Mouse (Mus musculus) lung, embryonic 16.5 days (tissue): Measurements from ENCODE around the gene Cnp. TPM values are rescaled to one million over a fixed set of nuclear protein-coding genes. Genes with fewer than 3 reads are reported as not detected.
"Not testable (repeated sequence)": the region's sequence is repeated elsewhere in the genome, so short reads cannot be mapped to it uniquely, and the experiment has no call there.

Experiments
- ATAC-seq: fragments of 200-750 bp; cut with Nextera tagmentation; 2 replicates; pipeline ENCODE4 v1.8.0; 2017; ENCODE audit warnings: low read depth, mild to moderate bottlenecking, moderate library complexity
- H3K27ac ChIP-seq: fragments of 300-500 bp; sonication (generic); 2 replicates; pipeline ENCODE4 v1.5.1; 2014; ENCODE audit warnings: mild to moderate bottlenecking, control low read depth, low read length
- H3K27me3 ChIP-seq: fragments of 300-500 bp; sonication (generic); 2 replicates; pipeline ENCODE4 v1.6.1; 2014; ENCODE audit warnings: low read depth, low read length, mixed read lengths; ENCODE audit not compliant: control insufficient read depth, insufficient read depth
- H3K36me3 ChIP-seq: fragments of 300-500 bp; sonication (generic); 2 replicates; pipeline ENCODE4 v1.6.1; 2014; ENCODE audit warnings: low read length; ENCODE audit not compliant: control insufficient read depth, insufficient read depth
- H3K4me1 ChIP-seq: fragments of 300-500 bp; sonication (generic); replicated peaks from 2 replicates; pipeline ENCODE4 v1.6.1; 2014; ENCODE audit warnings: low read length, mixed read lengths; ENCODE audit not compliant: control insufficient read depth, insufficient read depth
- H3K4me2 ChIP-seq: fragments of 300-500 bp; sonication (generic); 2 replicates; pipeline ENCODE4 v1.6.1; 2014; ENCODE audit warnings: low read depth, low read length, control low read depth
- H3K4me3 ChIP-seq: fragments of 300-500 bp; sonication (generic); 2 replicates; pipeline ENCODE4 v1.5.1; 2014; ENCODE audit warnings: mild to moderate bottlenecking, low read length, control low read depth
- H3K9ac ChIP-seq: fragments of 300-500 bp; sonication (generic); 2 replicates; pipeline ENCODE4 v1.6.1; 2014; ENCODE audit warnings: low read length, control low read depth
- H3K9me3 ChIP-seq: fragments of 300-500 bp; sonication (generic); 2 replicates; pipeline ENCODE4 v1.6.1; 2016; ENCODE audit warnings: low read length; ENCODE audit not compliant: control insufficient read depth
- WGBS: fragments of 180-500 bp; shearing (Covaris S2); extraction: QIAGEN DNeasy Blood & Tissue Kit; methylation state at CpG from one replicate; pipeline ENCODE4 v1.1.7; 2014; 5-methylcytosine and 5-hydroxymethylcytosine counted together
- polyA plus RNA-seq: library from polyadenylated mRNA; unstranded; fragments of >200 nt; fragmentation: Nextera tagmentation; extraction: Ambion mirVana; gene quantifications from 2 replicates; pipeline ENCODE4 v1.2.1, GENCODE M21; 2015

Cnp gene
- polyA plus RNA-seq, 1 experiment from 2014 or later: 35.2 TPM

GRCm38 (mm10) chr11:100534821-100535220 is 39.9 kb upstream of the Cnp start:
- not testable (repeated sequence) for H3K36me3 ChIP-seq, H3K4me1 ChIP-seq, H3K27me3 ChIP-seq, H3K27ac ChIP-seq, H3K9ac ChIP-seq, H3K4me3 ChIP-seq, H3K4me2 ChIP-seq, H3K9me3 ChIP-seq, ATAC-seq
- 83% methylated on average over 6 of the region's 6 CpGs for WGBS

- no peaks in the 10 kb centered on the region for H3K4me1 ChIP-seq
- H3K27me3 ChIP-seq: no peaks in the 10 kb centered on the region
- H3K36me3 ChIP-seq: no peaks in the 10 kb centered on the region
- ATAC-seq: no peak
- H3K9ac ChIP-seq: no peak overlapping the region
- no peak overlapping the region for H3K4me2 ChIP-seq
- no peak overlapping the region for H3K4me3 ChIP-seq
- no peak overlapping the region for H3K27ac ChIP-seq
- no peaks in the 10 kb centered on the region for H3K9me3 ChIP-seq
- WGBS: 81% methylated on average over 1 of the region's 1 CpGs
Measured at GRCm38 (mm10) chr11:100535996-100536395, 38.7 kb upstream of the Cnp start.

GRCm38 (mm10) chr11:100536466-100536865 is 38.2 kb upstream of the Cnp start:
- Histone ChIP-seq H3K27me3 (no peaks in the 10 kb centered on the region), H3K9ac (no peak overlapping the region), H3K27ac (no peak overlapping the region), H3K4me2 (no peak overlapping the region), H3K4me3 (no peak overlapping the region), H3K9me3 (no peaks in the 10 kb centered on the region), H3K36me3 (no peaks in the 10 kb centered on the region), H3K4me1 (no peaks in the 10 kb centered on the region)
- ATAC-seq: no peak

GRCm38 (mm10) chr11:100540966-100541365 is 33.7 kb upstream of the Cnp start:
- Histone ChIP-seq H3K4me3 (no peak overlapping the region), H3K27me3 (no peaks in the 10 kb centered on the region), H3K27ac (no peak overlapping the region), H3K4me1 (peaks cover 9% of the 10 kb centered on the region), H3K36me3 (no peaks in the 10 kb centered on the region), H3K4me2 (no peak overlapping the region), H3K9me3 (no peaks in the 10 kb centered on the region), H3K9ac (no peak overlapping the region)
- no peak for ATAC-seq
- WGBS: 32% methylated on average over 6 of the region's 6 CpGs

- H3K36me3 ChIP-seq: no peaks in the 10 kb centered on the region
- no peak overlapping the region for H3K9ac ChIP-seq
- no peak for ATAC-seq
- no peak overlapping the region for H3K27ac ChIP-seq
- H3K4me1 ChIP-seq: peaks cover 11% of the 10 kb centered on the region
- no peaks in the 10 kb centered on the region for H3K27me3 ChIP-seq
- no peak overlapping the region for H3K4me2 ChIP-seq
- no peak overlapping the region for H3K4me3 ChIP-seq
- 76% methylated on average over 2 of the region's 2 CpGs for WGBS
- H3K9me3 ChIP-seq: no peaks in the 10 kb centered on the region
Measured at GRCm38 (mm10) chr11:100541577-100541976, 33.1 kb upstream of the Cnp start.

GRCm38 (mm10) chr11:100544832-100545745 is 29.6 kb upstream of the Cnp start, which contains the start of gene Ttc25:
TSS of gene Ttc25 (plus strand) at chr11:100545607.
- Histone ChIP-seq H3K36me3 (no peaks in the 10 kb centered on the region), H3K27me3 (no peaks in the 10 kb centered on the region), H3K4me1 (peaks cover 14% of the 10 kb centered on the region), H3K4me3 (peak within 1 kb of the TSS; percentile 61), H3K9ac (peak within 1 kb of the TSS; percentile 64), H3K27ac (peak within 1 kb of the TSS; percentile 72), H3K4me2 (peak within 1 kb of the TSS; percentile 94), H3K9me3 (no peaks in the 10 kb centered on the region)
- 4% methylated on average over 28 of the region's 28 CpGs for WGBS
- peak; percentile 100 for ATAC-seq

GRCm38 (mm10) chr11:100545746-100546085 is 29.0 kb upstream of the Cnp start:
- peak overlapping the region; percentile 64 for H3K9ac ChIP-seq
- peak; percentile 21; the same call in 1 of the 2 replicates for ATAC-seq
- H3K4me1 ChIP-seq: peaks cover 14% of the 10 kb centered on the region
- no peak overlapping the region; the same call in 1 of the 2 replicates for H3K27ac ChIP-seq
- peak overlapping the region; percentile 61 for H3K4me3 ChIP-seq
- no peaks in the 10 kb centered on the region for H3K9me3 ChIP-seq
- no peaks in the 10 kb centered on the region for H3K27me3 ChIP-seq
- no peaks in the 10 kb centered on the region for H3K36me3 ChIP-seq
- 28% methylated on average over 7 of the region's 7 CpGs for WGBS
- H3K4me2 ChIP-seq: peak overlapping the region; percentile 94

- Histone ChIP-seq H3K4me1 (peaks cover 14% of the 10 kb centered on the region), H3K27me3 (no peaks in the 10 kb centered on the region), H3K9ac (no peak overlapping the region), H3K4me2 (no peak overlapping the region), H3K36me3 (no peaks in the 10 kb centered on the region), H3K4me3 (no peak overlapping the region), H3K9me3 (no peaks in the 10 kb centered on the region), H3K27ac (peak overlapping the region; percentile 38)
- WGBS: 69% methylated on average over 6 of the region's 6 CpGs
- ATAC-seq: no peak
Measured at GRCm38 (mm10) chr11:100546955-100547354, 27.7 kb upstream of the Cnp start.

GRCm38 (mm10) chr11:100548141-100548540 is 26.6 kb upstream of the Cnp start:
- Histone ChIP-seq H3K27me3 (no peaks in the 10 kb centered on the region), H3K27ac (no peak overlapping the region), H3K9me3 (no peaks in the 10 kb centered on the region), H3K4me3 (no peak overlapping the region), H3K4me2 (no peak overlapping the region), H3K4me1 (peaks cover 14% of the 10 kb centered on the region), H3K36me3 (no peaks in the 10 kb centered on the region), H3K9ac (no peak overlapping the region)
- WGBS: 76% methylated on average over 6 of the region's 6 CpGs
- no peak for ATAC-seq
